In the genomic region with DNA sequence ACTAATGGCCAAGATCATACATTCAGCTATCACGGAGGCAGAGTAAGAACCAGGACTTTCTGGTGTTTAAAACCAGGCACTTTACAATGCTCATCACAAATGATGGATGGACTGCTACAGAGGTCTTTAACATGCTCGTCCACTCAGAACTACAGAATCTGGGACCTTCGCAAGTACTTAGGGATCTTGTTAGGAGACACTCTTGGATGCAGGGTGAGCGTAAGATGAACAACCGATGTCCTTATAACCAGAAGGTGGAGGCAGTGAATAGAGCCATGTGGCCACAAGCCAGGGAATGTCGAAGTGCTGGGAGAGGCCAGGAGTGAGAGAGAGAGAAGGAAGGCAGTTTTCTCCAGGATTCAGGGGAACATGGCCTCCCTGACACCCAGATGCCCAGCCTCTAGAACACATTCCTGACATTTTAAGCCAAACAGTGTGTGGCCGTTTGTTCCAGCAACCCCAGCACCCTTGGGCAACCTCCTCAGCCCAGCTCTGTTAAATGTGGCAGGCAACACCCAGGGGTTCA, we compare ENCODE assay signal across 9 mouse cellular contexts.
DNase-seq lines count a peak whose midpoint lies in the region; ATAC-seq lines count a peak whose summit lies in the region.
"Had no signal": no experiment of that assay in that cellular context is flagged by ENCODE, and none has a peak within 500 bp of the region (broad histone marks: within the 10 kb centered on the region; RNA-seq: fewer than 3 reads in every experiment).

No protein-coding gene starts in this region.

- peaks cover 35% of the 10 kb centered on the region for H3K27me3 ChIP-seq in heart, embryonic 10.5 days (ENCODE audit: insufficient read depth, poor library complexity, severe bottlenecking)

- H3K36me3 ChIP-seq in heart, embryonic 10.5 days: peaks cover 62% of the 10 kb centered on the region

- peaks cover 59% of the 10 kb centered on the region for H3K4me1 ChIP-seq in heart, embryonic 10.5 days

- H3K9me3 ChIP-seq in heart, embryonic 10.5 days: no peaks in the 10 kb centered on the region

- no peak for DNase-seq in heart, embryonic 10.5 days (ENCODE audit: low spot score)
- no peak for DNase-seq in heart, adult 8-10 months (ENCODE audit: low spot score)
- peak; percentile 77 for DNase-seq in NIH3T3 (ENCODE audit: low read depth)
- peak; percentile 72 for DNase-seq in gastrocnemius, postnatal 14 days
- peak; percentile 78 to 84 for DNase-seq in lung, adult 18-20 months
- DNase-seq in layer of hippocampus, postnatal 36 days: no peak
- no peak for DNase-seq in frontal cortex, postnatal 14 days (ENCODE audit: low spot score in 2 of 2)

- no peak for ATAC-seq in frontal cortex, adult (ENCODE audit: low TSS enrichment)

- WGBS in heart, embryonic 10.5 days: 67% methylated on average over 7 of the region's 7 CpGs

- intact Hi-C loops in gastrocnemius, postnatal 14 days (cut with DNase I; ENCODE audit: low total_unique reads): no loop called here

- H3K4me3 ChIP-seq in heart, embryonic 10.5 days: no peak overlapping the region

- H3K27ac ChIP-seq in heart, embryonic 10.5 days: peak overlapping the region; percentile 56; the same call in 1 of the 2 replicates
- H3K27ac ChIP-seq: macrophage had no signal

Comparison
In these comparisons a context has a peak if more than half of its experiments do, and no peak if none do; other contexts are left out.
1. DNase-seq: peak in NIH3T3 (single experiment), gastrocnemius, postnatal 14 days (single experiment) and lung, adult 18-20 months (2 of 2); none in heart, embryonic 10.5 days (single experiment), heart, adult 8-10 months (single experiment), layer of hippocampus, postnatal 36 days (0 of 2) and frontal cortex, postnatal 14 days (0 of 2).